Mouse (Mus musculus) limb, embryonic 11.5 days (tissue): ENCODE measurements around the gene H2al2a. TPM values are rescaled to one million over a fixed set of nuclear protein-coding genes. Genes with fewer than 3 reads are reported as not detected.

Source experiments
- ATAC-seq: fragments of 200-750 bp; cut with Nextera tagmentation; 2 replicates; pipeline ENCODE4 v1.8.0; 2017; ENCODE audit warnings: low read depth; ENCODE audit not compliant: insufficient number of reproducible peaks, low FRiP score, low TSS enrichment
- DNase-seq: peaks from one replicate; pipeline ENCODE4 v3.0.0-alpha.2; 2015; ENCODE audit warnings: low spot score
- H3K27ac ChIP-seq: fragments of 300-500 bp; sonication (generic); replicated peaks from 2 replicates; pipeline ENCODE4 v1.5.1; 2014; ENCODE audit warnings: low read depth, mild to moderate bottlenecking, low read length
- H3K27me3 ChIP-seq: fragments of 300-500 bp; sonication (generic); 2 replicates; pipeline ENCODE4 v1.6.1; 2014; ENCODE audit warnings: mild to moderate bottlenecking, low read length, mixed read lengths; ENCODE audit not compliant: control insufficient read depth, insufficient read depth
- H3K36me3 ChIP-seq: fragments of 300-500 bp; sonication (generic); 2 replicates; pipeline ENCODE4 v1.6.1; 2014; ENCODE audit warnings: mild to moderate bottlenecking, low read length, moderate library complexity, mixed read lengths; ENCODE audit not compliant: control insufficient read depth, insufficient read depth
- H3K4me1 ChIP-seq: fragments of 300-500 bp; sonication (generic); 2 replicates; pipeline ENCODE4 v1.6.1; 2014; ENCODE audit warnings: low read length, mixed read lengths; ENCODE audit not compliant: control insufficient read depth, insufficient read depth
- H3K4me2 ChIP-seq: fragments of 300-500 bp; sonication (generic); 2 replicates; pipeline ENCODE4 v1.6.1; 2014; ENCODE audit warnings: low read depth, mild to moderate bottlenecking, moderate library complexity; ENCODE audit not compliant: severe bottlenecking
- H3K4me3 ChIP-seq: fragments of 300-500 bp; sonication (generic); 2 replicates; pipeline ENCODE4 v1.5.1; 2014; ENCODE audit warnings: low read depth, low read length
- H3K9ac ChIP-seq: fragments of 300-500 bp; sonication (generic); 2 replicates; pipeline ENCODE4 v1.6.1; 2014; ENCODE audit warnings: mild to moderate bottlenecking, low read length
- H3K9me3 ChIP-seq: fragments of 300-500 bp; sonication (generic); 2 replicates; pipeline ENCODE4 v1.6.1; 2016; ENCODE audit warnings: low read length; ENCODE audit not compliant: control insufficient read depth
- WGBS: fragments of 180-500 bp; shearing (Covaris S2); extraction: QIAGEN DNeasy Blood & Tissue Kit; methylation state at CpG from one replicate; pipeline ENCODE4 v1.1.7; 2014; 5-methylcytosine and 5-hydroxymethylcytosine counted together
- polyA plus RNA-seq: library from polyadenylated mRNA; unstranded; fragments of >200 nt; fragmentation: Nextera tagmentation; extraction: Ambion mirVana; gene quantifications from 2 replicates; pipeline ENCODE4 v1.2.1, GENCODE M21; 2014

The H2al2a gene
- polyA plus RNA-seq: not detected in 2 replicates

DNA sequence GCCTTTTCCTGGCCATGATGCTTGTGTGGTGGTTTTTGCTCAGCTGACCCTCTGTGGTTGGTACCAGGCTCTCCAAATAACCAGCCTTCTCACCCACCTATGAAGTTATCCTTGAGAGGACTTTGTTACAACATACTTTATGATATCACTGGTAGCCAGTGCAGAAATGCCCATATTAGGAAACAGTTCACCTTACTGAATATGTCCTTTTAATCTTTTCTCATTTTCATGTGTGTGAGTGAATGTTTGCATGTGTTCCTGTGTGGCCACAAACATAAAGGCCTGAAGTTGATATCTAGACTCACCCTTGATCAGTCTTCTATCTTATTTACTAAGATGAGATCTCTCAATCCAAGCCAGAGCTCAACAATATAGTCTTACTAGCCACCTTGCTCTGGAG is at the start of gene H2al2a:
H2al2a (minus strand) TSS at position 101 of the 400 bp plus-strand sequence.
- Histone ChIP-seq H3K4me1 (no peaks in the 10 kb centered on the region), H3K4me3 (no peak within 1 kb of the TSS), H3K36me3 (no peaks in the 10 kb centered on the region), H3K27me3 (no peaks in the 10 kb centered on the region), H3K4me2 (no peak within 1 kb of the TSS), H3K27ac (no peak within 1 kb of the TSS), H3K9me3 (no peaks in the 10 kb centered on the region), H3K9ac (no peak within 1 kb of the TSS)
- DNase-seq (no peak), ATAC-seq (no peak)

DNA sequence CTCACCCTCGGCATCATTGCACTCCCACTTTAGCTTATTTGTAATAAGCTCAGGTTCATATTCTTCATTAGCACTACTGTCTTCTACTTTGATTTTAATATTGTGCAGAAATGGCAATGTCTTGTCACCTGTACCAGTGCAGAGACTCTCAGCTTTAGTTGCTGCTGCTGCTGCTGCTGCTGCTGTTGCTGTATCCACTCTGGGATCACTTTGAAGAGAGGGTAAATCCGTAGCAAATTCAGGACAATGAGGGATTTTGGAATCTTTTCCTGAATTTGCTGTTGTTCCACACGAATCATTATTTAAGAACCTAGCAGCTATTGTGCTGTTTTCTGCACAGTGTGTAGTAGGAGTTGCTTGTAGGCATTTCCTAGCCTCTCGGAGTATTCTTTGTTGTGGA is 49.4 kb upstream of the H2al2a start:
- 0% methylated on average over 4 of the region's 4 CpGs for WGBS
- Histone ChIP-seq H3K4me3 (peak overlapping the region; percentile 91), H3K9me3 (no peaks in the 10 kb centered on the region), H3K4me1 (peaks cover 22% of the 10 kb centered on the region), H3K27me3 (no peaks in the 10 kb centered on the region), H3K4me2 (peak overlapping the region; percentile 91), H3K36me3 (no peaks in the 10 kb centered on the region), H3K9ac (peak overlapping the region; percentile 100), H3K27ac (peak overlapping the region; percentile 99)
- DNase-seq (no peak), ATAC-seq (no peak)

- H3K36me3 ChIP-seq: no peaks in the 10 kb centered on the region
- peaks cover 26% of the 10 kb centered on the region for H3K4me1 ChIP-seq
- no peaks in the 10 kb centered on the region for H3K27me3 ChIP-seq
- peak overlapping the region; percentile 91 for H3K4me2 ChIP-seq
- peak overlapping the region; percentile 99 for H3K27ac ChIP-seq
- H3K9me3 ChIP-seq: no peaks in the 10 kb centered on the region
- H3K4me3 ChIP-seq: peak overlapping the region; percentile 91
- peak; percentile 49 for DNase-seq
- WGBS: 4% methylated on average over 6 of the region's 6 CpGs
- no peak for ATAC-seq
- H3K9ac ChIP-seq: peak overlapping the region; percentile 100
These were observed 49.0 kb upstream of the H2al2a start for GRCm38 (mm10) chr2:18045781-18046181.

GRCm38 (mm10) chr2:18045143-18045780 is 48.5 kb upstream of the H2al2a start:
- Histone ChIP-seq H3K27ac (peak overlapping the region; percentile 99), H3K4me3 (peak overlapping the region; percentile 91), H3K9me3 (no peaks in the 10 kb centered on the region), H3K4me2 (peak overlapping the region; percentile 91), H3K27me3 (no peaks in the 10 kb centered on the region), H3K4me1 (peaks cover 32% of the 10 kb centered on the region), H3K9ac (peak overlapping the region; percentile 100), H3K36me3 (no peaks in the 10 kb centered on the region)
- no peak for ATAC-seq
- DNase-seq: no peak
- 5% methylated on average over 7 of the region's 7 CpGs for WGBS

DNA sequence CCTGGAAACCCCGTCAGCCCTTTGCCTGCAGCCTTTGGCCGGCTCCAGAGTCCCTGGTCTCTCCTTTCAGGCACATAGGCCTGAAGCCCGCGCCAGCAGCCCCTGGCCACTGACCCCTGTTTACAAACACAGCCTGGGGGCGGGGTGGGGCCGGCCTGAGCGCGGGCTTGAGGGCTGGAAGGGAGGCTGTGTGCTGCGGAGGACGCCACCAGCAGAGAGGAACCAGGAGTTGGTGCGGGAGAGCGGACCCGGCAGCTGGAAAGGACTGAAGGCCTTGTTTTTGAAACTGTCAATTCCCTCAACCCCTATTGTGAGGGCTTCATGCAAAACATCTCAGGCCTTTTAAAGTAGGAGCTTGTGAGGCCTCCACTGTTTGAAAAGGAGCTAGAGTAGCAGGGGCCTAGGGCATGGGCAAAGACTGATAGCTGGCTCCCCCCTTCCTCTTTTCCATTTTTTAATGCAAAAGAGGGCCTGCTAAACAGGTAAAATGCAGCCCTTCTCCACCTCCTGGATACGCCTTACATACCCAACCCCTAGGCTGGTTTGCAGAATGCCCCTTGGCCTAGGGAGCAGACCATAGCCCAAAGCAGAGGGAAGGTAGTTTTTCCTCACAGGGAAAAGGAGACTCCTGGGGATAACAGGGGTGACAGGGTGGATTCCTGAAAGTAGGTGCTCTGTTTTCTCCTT is 44.6 kb upstream of the H2al2a start:
- Histone ChIP-seq H3K4me3 (peak overlapping the region; percentile 22), H3K4me1 (peaks cover 45% of the 10 kb centered on the region), H3K9me3 (no peaks in the 10 kb centered on the region), H3K36me3 (no peaks in the 10 kb centered on the region), H3K9ac (peak overlapping the region; percentile 81), H3K27ac (peak overlapping the region; percentile 87), H3K4me2 (peak overlapping the region; percentile 58), H3K27me3 (no peaks in the 10 kb centered on the region)
- 0 out of 2 replicates have a peak, but pooled peaks have one; percentile 31 for ATAC-seq
- 7% methylated on average over 14 of the region's 14 CpGs for WGBS
- DNase-seq: peak; percentile 79

DNA sequence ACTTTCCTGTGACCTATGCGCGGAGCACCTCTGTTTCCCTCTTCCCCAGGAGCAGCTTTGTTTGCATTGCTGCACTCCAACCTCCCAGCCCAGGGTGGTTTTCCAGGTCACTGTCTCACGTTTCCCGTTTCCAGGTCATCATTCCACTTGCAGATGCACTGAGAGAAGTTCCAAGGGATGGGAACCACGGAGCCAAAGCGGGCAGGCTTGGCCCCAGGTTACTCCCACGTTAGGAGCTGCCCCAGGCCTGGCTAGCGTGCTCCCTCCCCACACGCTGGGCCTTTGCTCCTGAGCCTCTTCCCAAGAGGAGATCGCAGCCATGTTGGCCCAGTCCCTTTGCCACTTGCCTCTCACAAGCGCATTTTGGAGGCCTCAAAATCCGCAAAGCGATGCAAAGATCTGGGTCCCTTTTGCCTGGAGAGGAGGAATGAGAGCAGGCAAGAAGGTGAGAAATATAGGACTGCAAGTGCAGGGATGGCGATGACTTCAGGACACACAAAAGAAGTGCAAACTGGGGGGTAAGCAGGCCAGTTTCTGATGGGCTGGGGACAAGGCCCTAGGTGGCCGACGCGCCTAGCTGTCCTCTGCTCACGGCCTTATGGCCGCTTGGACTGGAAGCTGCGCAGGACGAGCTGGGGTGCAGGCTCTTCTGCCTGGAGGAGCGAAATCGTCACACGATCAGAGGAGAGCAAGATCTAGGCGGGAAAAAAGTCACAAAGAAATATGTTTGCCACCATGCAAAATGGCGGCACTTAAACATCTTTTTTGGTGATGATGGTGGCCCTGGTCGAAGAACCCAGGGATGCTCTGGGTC is 43.8 kb upstream of the H2al2a start:
- DNase-seq (peak; percentile 71), ATAC-seq (0 out of 2 replicates have a peak, but pooled peaks have one; percentile 27)
- Histone ChIP-seq H3K27me3 (no peaks in the 10 kb centered on the region), H3K4me1 (peaks cover 45% of the 10 kb centered on the region), H3K9me3 (no peaks in the 10 kb centered on the region), H3K4me2 (peak overlapping the region; percentile 58), H3K27ac (peak overlapping the region; percentile 87), H3K36me3 (no peaks in the 10 kb centered on the region), H3K9ac (peak overlapping the region; percentile 81), H3K4me3 (peak overlapping the region; percentile 23)
- 11% methylated on average over 27 of the region's 27 CpGs for WGBS

DNA sequence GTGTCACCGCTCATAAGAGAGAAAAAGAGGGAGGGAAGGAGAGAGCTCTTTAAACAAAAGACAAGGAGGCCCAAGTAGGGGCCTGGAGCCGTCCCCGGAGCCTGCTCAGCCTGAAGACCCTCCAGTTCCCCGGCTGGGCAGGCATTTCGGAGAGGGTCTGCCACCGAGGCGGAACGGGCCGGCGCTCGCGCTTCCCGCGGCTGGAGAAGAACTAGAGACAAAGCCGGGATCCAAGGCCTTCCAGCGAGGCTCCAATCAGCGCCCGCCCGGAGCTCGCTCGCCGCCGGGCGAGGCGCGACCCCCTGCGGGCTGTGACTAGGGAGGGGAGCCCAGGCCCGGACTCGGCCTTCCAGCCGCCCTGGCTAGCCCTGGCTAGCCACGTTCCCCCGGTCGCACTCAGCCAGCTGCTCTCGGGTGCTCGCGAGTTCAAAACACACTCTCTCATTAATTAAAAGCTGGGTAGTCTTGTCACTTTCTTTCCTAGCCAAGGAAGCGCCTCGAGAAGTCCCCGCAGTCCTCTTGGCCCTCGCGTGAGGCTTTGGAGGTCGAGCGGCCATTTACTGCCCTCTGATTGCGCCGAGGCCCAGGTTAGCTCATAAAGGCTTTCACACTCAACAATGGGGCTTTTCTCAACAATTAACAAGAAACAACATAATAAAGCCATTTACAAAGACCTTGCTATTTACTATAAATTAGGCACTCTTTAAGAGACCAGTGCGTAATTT is 43.0 kb upstream of the H2al2a start:
- Histone ChIP-seq H3K9me3 (no peaks in the 10 kb centered on the region), H3K4me3 (peak overlapping the region; percentile 23), H3K9ac (peak overlapping the region; percentile 81), H3K27ac (peak overlapping the region; percentile 87), H3K27me3 (no peaks in the 10 kb centered on the region), H3K4me2 (peak overlapping the region; percentile 58), H3K36me3 (no peaks in the 10 kb centered on the region), H3K4me1 (peaks cover 45% of the 10 kb centered on the region)
- ATAC-seq (peak; percentile 71; the same call in 1 of the 2 replicates), DNase-seq (peak; percentile 79)
- 4% methylated on average over 46 of the region's 46 CpGs for WGBS
